Mouse (Mus musculus) frontal cortex, postnatal 25 days (tissue): ENCODE results near the gene Ptprb.

Experiments used
- DNase-seq, 2 experiments: peaks; one replicate each; pipeline ENCODE4 v3.0.0; 2022; ENCODE audit warnings: low spot score in 2 of 2

Ptprb gene

DNA sequence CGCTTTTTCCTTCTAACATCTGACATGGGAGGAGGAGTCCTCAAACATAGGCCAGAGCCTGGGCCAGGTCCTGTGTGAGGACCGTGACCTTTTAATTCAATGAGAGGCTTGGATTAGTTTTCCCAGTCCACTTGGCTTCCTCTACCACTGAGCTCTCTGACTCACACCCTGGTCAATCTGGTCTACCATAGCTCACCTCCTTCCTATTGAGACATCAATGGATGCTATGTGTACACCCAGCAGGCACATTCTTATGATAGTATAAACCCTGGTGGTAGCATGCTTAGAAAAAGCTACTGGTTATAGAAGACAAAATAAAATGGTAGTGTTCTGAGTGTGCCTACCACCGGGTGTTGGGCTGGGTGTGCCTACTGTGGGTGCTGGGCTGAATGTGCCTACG is 21.1 kb downstream of the Ptprb start:
- DNase-seq, result no peak

DNA sequence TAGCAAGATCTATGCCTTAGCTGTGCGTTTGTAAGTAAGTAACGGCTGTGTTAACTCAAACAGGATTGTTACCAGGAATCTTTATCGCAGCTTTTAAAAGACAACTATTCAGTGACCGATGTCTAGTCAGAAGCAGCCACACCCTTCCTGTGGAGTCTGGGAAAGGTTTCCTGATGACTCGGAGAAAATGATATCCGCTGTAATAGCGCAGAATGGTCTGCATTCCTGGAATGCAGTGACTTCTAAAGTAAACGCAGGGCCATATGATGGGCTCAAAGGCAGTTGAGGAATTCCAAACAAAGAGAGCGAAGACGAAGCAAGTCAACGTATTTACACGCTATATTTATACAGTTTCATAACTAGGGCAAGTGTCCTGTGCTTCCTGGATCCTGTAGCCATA is 22.5 kb downstream of the Ptprb start:
- DNase-seq, result no peak

DNA sequence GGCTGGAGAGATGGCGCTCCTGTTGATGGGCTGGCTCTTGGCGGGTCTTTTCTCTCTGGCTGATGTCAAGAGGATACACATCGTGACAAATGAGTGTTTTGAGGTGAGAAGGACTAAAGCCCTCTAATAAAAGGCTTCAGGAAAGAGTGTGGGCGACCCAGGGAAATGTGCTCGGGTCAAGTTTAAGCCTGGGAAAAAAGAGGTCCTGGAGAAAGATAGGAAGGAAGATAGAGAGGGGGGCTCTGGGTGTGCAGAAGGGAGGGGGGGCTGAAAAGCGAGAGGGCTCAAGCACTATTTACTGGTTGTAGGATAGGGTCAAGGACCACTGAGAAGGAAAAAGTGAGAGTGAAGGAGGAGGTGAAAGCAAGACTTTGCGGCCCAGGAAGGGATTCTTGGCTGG is 25.5 kb downstream of the Ptprb start:
- no peak for DNase-seq

DNA sequence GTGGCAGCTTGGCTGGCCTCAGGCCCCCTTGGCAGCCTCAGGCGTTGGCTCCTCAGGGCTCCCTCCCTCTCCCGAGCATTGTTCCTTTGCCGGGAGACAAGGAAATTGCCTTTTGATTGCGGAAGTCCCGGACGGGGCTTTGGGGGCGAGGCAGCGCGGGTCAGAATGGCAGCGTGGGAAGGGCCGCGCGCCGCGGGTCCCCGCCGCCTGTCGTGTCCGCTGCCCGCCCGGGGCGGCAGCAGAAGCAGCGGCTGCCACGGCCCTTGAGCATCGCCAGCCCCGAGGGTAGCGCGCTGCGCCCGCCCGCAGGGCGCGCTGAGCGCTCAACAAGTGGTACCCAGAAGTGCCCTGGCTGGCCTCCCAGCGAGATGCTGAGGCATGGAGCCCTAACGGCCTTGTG is 25.9 kb downstream of the Ptprb start:
- no peak for DNase-seq

DNA sequence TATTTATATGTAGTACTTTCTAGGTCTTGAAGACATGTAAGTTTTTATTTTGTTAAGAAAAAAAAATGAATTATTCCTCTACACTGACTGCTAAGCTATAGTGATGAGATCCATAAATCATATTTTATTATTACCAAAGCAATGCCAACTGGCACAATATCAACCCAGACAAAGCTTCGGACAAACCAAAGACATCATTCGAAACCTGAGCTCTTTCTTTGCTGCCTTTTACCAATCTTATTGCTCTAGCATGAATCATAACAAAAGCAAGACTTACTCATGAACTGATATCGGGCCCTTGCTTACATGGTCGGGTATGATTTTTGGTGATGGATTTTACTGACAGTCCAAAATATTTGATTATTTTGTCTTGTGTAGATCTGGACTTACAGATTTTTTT is 29.0 kb downstream of the Ptprb start:
- no peak for DNase-seq

DNA sequence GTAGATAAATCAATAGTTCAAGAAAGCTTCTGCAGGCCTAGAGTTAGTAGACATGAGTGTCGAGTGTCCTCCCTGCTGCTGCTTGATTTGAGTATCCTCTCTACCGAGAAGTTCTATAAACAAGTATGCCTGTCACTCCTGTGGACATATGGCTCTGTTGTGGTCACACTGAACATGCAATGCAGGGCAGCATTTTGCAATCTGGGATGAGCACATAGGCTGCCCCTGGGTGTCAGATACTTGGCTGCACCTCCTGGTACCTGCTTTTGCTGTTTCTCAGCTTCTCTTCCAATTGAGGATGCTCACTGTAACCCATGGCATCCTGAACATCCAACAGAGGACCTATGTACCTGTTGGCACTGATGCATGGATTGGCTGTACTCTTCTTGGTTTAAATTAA is 34.1 kb downstream of the Ptprb start:
- no peak for DNase-seq

DNA sequence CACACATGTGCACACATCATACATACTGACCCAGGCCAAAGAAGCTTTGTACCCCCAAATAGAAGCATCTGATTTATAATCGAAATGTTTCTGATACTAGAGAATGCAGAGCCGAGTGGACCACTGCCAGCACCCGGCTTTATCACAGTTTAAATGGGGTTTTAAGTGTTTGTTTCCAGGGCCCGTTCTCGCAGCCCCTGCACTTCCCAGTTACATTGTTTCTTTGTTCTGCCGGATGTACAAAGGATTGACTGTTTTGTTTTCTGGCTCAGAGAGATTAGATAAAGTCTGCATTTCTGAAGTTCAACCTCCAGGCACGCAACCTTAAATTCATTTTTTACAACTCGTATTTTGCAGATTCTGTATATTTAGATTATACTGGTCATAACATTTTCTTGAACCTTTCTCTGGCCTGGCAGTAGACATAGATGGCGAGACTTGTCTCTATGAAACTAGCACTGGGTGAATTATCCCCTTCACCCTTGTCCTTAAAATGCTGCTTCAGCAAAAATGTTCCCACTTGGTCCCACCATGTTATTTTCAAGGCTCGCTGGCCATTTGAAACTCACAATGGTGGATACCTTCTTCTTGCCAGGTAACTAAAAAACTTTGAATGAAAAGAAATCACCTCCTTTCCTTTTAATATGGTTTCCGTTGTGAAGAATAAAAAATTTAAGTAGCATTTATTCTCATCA is 35.3 kb downstream of the Ptprb start:
- DNase-seq, result no peak

DNA sequence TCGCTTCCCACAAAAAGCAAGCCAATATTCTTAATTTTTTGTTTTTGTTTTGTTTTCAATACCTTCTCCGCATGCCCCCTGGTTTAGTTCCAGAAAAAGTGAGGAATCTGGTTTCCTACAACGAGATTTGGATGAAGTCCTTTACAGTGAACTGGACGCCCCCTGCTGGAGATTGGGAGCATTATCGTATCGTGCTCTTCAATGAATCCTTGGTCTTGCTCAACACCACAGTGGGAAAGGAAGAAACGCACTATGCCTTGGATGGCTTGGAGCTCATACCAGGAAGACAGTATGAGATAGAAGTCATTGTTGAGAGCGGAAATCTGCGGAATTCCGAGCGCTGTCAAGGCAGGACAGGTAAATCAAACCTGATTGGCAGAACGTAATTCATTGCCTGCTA is 43.9 kb downstream of the Ptprb start:
- DNase-seq, result peak; percentile 73 to 74

DNA sequence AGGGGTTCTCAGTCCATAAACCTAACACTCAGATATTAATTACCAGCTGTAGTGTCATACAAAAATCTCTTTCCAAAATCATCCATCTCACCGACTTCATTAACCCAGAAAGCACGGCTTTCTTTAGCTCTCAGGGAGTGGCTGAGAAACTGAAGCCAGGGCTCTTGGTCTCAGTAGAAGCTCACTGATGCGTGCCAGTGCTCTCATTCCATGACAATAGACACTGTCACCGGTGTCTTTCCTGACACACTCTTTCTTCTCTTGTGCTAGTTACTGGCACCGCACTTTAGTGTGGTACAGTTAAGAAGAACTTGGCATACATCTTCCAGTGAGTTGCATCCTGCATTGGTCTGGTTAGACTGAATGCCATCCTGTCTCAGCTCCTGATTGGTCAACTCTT is 53.8 kb downstream of the Ptprb start:
- no peak for DNase-seq

DNA sequence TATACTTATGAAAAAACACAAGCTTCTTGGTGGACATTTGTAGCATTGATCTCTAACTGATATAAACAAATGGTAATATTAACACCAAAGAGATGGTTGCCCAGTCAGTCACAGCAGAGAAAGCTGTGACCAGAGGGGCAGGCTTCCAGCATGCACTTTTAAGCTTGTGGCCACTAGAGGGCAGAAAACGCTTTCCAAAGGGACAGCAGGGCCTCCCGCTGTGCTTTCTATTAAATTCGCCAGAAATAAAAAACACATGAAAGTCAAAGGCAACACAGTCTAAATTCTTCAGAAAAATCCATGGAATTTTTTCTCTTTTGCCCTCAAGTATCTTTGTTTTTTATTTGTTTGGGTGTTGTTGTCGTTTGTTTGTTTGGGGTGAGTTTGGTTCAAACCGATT is 55.1 kb downstream of the Ptprb start:
- peak; percentile 48 to 64 for DNase-seq

DNA sequence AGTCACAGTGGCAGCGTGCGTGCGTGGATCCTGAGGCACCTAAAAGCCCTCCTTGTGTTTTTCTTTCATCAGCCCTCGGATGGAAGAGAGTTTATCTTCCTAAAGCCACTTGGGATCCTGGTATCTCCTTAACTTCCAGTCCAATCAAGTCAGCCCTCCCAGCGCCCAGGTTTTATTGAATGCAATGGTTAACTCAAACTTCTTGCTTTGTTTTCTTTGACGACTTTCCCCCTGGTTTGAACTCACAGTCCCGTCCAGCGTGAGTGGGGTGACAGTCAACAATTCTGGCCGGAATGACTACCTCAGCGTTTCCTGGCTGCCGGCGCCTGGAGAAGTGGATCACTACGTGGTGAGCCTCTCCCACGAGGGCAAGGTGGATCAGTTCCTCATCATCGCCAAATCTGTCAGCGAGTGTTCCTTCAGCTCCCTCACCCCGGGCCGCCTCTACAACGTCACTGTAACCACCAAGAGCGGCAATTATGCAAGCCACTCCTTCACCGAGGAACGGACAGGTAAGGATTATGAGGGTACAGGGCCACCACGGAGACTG is 55.7 kb downstream of the Ptprb start:
- no peak for DNase-seq

DNA sequence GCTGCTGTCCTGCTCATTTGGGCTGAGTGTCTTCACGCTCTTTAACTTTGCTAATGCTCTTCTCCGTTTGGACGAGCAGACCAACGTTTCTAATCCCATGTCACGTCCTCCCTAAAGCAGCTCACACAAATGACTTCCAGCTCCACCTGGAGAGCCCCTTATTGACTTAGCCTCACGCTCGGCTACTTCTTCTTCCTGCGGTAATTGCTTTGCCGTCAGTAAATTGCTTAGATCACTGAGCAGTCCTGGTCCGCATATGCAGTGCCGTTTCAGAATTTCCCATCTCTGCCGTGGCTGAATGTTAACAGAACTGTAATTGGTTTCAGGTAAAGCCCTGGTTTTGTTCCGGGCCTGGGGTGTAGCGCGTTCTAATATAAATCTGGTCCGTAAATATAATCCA is 58.3 kb downstream of the Ptprb start:
- no peak for DNase-seq

DNA sequence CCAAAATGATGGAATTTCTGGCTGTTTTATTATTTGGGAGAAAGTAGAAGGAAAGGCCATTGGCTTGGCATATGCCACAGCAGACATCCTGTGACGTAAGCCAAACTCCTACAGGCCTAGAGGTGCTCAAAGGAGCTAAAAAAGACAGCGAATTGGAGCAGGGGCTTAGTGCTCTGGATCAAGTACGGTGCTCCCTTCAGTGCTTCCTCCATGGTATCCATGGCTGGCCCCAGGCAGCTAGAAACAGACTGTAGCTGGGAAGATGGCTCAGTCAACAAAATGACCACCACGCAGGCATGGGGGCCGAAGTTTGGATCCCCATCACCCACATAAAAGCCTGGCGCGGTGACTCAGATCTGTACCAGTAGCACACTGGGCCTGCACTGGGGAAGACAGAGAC is 58.8 kb downstream of the Ptprb start:
- no peak for DNase-seq

DNA sequence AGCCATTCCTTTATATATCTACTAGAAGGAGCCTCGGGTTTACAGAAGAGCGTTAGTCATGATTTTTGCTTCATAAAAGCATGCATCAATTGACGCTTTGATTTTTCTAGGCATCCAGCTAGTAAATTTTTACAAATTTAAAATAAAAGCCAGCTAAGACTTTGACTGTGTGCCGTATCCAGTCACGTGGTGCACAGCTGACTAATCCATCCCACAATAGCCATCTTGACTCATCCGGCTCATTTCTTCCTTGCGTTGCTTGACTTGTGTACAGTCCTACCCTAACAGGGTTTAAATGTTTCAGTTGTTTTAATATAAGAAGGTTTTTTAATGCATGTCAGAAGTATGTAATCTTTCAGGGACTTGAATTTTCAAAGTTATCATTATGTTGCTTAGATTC is 60.0 kb downstream of the Ptprb start:
- DNase-seq, result no peak

DNA sequence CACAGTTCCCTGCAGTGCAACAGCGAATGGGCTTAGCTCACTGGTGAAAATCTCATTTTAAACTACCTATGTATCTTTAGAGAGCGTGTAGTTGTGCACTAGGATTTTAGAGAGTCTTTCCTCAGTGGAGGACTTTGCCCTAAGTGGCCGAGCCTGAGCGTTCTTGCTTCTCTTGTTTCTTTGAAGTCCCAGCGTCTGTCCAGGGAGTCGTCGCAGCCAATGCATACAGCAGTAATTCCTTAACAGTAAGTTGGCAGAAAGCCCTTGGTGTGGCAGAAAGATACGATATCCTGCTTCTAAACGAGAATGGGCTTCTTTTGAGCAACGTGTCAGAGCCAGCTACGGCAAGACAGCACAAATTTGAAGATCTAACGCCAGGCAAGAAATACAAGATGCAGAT is 65.9 kb downstream of the Ptprb start:
- no peak for DNase-seq

DNA sequence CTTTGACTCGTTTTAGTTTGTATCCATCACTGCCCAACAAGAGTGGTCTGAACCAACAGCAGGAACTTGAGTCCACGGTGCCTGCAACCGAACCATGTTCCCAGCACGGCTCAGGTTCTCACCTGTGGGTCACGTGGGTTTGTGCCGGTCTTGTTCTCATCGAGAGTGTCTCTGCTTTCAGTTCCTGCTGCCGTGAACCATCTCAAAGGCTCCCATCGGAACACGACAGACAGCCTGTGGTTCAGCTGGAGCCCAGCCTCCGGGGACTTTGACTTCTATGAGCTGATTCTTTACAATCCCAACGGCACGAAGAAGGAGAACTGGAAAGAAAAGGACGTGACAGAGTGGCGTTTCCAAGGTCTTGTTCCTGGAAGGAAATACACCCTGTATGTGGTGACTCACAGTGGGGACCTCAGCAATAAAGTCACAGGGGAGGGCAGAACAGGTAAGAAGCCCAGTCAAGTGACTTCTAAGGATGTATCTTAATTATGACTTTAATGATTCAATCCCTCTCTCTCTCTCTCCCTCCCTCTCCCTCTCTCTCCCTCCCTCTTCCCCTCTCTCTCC is 71.4 kb downstream of the Ptprb start:
- DNase-seq, result no peak

DNA sequence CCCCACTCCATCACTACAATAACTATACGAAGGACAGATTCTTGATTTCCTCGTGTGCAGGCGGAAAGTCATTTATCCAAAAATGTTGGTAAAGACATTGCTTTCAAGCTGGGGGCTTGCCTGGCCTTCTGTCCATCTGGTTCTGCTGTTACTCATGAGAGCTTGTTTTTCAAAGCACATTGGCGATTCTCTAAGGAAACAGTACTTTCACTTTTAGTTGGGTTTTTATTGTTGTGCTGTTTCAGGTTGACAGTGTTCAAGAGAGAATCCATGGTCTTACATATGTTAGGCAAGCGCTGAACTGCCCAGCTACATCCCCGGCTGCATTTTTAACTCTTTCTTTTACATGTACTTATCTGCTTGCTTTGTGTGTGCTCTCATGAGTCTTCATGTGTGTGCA is 73.7 kb downstream of the Ptprb start:
- no peak for DNase-seq

DNA sequence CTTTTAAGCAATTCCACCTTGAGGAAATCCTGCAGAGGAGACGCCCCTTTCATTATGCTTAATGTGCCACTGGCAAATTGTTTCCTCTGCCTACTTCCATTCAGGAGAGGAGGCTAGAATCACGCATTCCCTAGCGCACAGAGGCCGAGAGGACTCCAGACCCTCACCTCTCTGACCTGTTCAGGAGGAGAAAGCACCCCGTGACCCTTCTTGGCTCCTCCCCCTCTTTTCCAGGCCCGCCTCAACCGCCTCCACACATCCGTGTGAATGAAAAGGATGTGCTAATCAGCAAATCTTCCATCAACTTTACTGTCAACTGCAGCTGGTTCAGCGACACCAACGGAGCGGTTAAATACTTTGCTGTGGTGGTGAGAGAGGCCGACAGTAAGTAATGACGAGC is 75.2 kb downstream of the Ptprb start:
- no peak for DNase-seq

DNA sequence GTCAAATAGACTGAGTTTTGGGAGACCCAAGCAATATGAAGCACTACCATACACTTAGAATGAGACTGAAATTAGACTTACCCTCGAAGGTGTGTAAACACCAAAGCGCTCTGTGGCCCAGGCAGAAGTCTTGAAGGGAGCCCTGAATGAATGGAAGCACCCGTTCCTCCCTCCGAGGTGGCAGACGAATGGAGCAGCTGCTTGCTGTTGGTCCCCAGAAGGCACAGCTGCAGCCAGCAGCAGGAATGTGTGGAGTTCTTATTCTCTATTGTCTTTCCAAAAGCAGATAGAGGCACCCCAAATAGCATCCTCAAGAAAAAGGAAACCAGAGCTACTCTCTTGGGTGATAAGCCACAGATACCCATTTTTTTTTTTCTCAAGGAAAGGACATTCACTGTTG is 79.0 kb downstream of the Ptprb start:
- DNase-seq, result no peak

DNA sequence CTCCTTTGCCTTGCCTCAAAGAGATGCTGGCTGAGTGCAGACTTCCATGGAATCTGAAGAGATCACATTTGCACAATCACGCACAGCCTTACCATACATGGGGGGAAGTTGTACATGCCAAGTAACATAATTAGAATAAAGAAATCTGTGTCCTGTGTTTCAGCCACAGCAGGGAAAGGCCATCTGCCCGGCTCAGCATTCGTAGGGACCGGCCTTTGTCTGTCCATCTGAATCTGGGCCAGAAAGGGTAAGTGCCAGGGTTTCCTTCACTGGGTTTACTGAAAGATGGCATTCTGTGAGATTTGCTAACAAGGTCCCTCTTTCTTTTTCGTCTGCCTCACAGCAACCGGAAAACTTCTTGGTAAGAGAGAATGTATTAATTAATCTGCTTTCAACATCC is 86.9 kb downstream of the Ptprb start:
- DNase-seq, result no peak

DNA sequence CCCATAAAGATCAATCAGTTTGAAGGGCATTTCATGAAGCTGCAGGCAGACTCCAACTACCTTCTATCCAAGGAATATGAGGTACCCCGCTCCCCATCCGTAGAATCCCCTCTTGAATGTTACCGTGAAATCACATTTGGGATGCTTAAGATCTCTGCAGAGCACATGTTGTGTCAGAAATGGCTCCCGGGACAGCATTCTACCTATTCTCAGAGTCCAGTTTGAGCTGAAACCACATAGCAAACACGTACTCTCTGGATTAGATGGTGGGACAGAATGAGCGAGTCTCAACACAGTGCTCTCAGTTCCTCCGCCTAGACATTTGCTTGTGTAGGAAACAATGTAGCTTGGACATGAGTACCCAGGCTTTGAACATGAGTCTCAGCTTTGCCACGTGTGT is 87.3 kb downstream of the Ptprb start:
- DNase-seq, result no peak

DNA sequence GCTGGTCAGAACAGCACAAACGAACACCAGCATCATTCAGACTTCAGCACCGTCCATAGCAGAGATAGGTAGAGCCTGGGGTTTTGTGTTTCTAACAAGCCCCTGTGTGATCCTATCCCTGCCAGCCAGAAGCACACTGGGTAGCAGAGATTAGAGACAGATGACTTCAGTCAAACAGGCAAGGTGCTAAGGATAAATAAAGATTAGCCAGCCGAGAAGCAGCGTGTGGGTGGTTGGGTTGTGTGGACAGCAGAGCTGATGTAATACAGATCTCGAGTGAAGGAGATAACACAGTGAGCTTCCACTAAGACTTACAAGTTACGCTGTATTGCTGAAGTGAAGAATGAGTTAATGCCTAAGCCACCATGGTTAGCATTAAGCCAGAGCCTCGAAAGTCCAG is 89.4 kb downstream of the Ptprb start:
- no peak for DNase-seq

DNA sequence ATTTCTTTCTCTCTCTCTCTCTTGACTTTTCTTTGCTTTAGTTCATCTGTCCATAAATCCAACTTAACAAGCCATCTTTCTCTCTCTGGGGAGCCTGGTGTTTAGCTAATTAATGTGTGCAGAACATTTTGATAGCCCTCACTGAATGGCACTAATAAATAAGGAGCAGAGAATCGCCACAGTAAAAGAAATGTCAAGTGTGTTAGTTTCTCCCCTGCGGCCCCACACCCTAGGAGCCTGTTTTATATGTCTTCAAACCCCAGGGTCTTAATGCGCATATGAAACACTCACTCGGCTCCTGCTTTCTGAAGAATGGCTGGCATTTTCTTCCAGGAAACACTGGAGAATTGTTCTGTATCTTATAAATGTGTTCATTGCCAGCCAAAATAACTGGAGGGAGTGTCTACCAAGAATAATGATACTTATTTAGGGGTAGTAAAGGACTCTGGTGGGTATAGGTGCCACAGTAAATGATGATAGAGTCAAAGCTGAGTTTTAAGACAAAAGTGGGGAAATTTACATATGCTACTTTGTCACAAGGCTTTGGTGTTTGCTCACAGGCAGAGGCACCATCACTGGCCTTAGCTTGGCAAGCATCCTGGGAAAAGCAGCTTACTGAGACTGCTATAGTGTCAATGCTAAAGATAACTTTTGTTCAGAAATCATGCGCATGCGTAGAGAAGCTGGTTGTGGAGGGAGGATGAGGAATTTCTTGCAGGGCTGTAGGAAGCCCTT is 95.8 kb downstream of the Ptprb start:
- no peak for DNase-seq
